Mouse (Mus musculus): ENCODE data around the gene Atxn7l1.

Atxn7l1 gene

DNA sequence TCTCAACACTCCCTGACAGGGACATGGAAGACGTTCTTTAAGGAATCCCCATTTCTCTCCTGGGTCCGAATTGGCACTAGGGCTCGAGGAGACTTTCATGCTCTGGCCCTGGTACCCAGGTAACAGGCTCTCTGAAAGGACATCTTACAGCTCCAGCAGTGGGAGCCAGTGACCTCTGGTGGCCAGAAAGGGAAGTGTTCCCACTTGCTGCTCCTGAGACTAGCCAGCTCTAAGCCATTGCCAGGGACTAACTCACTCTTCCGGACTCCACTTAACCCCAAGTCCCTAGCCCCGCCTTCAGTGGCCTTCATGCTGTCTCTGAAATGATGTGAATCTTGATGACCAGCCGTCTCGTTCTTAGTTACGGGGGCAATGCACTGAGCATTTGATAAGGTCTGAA, 186.4 kb downstream of the Atxn7l1 start:
- DNase-seq = peak; percentile 83

DNA sequence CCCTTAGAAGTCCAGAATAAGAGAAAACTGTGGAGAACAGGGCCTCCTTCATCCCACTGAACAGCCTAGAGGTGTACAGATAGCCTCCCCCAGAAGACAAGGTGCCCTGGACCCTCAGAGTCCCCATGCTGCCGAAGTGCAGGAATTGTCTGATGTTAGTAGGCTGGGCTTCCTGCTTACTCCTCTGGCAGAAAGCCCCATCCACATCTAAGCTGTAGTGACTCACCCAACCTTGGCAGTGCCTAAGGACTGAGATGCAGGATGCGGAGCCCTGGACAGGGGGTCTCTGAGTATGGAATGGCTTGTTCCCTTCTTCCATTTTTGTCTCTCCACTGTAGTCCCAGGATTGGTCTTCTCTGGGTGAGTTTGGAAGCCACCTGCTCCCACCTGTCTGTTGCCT, 187.0 kb downstream of the Atxn7l1 start:
- no peak for DNase-seq

DNA sequence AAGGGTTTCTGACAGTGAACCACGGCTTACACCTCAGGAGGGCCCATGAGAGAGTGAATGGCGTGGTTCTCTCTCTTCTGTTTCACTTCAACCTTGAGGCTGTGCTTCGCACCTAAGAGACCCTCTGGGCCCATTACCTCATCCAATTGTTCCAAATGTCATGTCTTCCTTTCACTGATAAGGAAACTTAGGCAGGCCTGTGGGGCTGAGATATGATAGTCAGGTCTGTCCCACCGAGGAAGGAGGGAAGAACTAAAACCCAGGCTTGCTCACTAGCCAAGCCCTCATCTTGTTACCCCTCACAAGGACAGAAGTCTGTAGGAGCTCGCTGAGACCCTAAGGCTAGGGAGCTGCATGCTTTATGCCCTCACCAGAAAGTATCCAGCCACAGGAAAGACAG, 187.5 kb downstream of the Atxn7l1 start:
- DNase-seq = no peak

DNA sequence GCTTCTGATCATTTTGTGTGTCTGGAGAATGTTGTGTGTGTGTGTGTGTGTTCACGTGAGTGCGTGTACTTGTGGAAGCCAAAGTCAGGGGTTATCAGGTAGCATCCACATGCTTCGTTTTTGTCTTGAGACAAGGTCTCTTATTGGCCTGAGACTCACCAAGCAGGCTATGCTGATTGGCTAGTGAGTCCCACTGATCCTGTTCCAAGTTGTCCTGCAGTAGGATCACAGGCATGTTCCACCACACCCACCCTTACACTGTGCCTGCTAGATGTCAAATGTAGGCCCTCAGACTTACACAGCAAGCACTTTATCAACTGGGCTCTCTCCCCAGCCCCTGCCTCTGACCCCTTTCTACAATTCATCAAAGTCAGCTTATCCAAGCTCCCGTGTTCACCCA, 187.9 kb downstream of the Atxn7l1 start:
- DNase-seq = no peak

DNA sequence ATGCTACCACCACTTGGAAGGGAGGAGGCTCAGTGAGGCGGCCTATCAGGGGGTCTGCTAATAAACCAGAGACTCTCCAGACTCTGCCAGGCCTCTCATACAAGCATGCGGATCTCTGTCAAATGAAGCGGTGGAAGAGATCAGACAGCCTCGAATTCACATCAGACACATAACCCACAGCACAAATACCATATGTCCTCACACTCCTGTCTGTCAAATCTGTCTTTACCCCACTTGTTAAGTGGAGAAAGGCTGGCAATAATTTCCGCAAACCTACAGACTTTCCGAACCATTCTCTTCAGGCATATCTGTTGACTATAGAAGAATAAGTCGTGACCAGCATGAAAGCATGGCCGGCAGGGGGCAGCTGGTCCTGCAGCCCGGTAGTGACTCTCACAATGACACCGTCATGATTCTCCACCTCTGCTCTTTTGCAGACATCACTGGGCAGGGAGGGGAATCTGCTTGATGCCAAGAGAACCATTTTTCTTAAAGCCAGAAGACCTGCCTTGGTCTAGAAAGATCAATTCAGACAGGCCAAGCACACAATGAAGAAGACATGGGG, 189.2 kb downstream of the Atxn7l1 start:
- DNase-seq = peak; percentile 28

DNA sequence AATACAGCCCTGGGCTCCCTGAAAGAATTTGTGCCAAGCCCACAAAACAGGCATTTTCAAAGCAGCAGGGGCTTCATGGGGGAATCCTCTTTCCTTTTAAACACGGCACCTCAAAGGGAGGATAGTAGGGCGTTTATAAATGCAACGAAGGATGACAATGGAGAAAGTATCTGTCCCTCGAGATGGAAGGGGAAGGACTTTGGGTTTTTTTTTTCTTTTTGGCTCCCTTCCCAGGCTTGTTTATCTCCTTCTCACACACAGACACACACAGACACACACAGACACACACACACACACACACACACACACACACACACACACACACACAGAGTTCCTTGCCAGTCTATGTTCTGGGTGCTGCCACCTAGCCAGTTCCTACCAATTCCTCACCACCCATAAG, 189.8 kb downstream of the Atxn7l1 start:
- no peak for DNase-seq

DNA sequence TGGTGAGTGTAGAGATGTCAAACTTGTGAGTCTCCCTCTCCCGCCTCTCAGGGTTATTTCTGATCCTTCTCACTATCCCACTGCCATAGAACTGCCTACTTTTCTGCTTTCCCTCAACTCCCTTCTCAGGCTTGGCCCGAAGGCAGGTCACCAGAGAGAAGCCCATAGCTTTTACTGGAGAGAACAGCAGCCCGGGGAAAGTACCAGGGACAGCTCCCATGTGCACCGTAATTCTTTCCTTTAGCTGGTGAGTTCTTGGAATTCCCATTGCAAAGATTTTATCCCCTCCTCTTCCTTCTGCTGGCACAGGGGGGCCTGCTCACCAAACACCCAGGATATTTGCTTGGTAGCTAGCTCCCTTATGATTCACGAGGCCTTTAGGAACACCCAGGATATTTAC, 190.7 kb downstream of the Atxn7l1 start:
- DNase-seq = peak; percentile 63

DNA sequence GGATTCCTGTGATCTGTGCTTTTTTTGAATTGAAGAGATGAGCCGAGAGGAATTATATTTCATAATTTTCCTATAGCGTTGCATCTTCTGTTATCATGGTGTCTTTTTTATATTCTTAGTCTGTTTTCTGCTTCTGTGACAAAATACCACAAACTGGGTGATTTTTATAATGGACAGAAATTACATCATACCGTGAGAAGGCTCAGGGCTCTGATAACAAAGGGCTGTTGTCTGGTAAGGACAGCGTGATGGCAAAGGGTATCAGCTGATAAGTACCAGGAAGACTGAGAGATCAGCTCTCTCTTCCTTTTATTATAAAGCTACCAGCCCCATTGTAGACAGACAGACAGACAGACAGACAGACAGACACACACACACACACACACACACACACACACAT, 192.3 kb downstream of the Atxn7l1 start:
- DNase-seq = no peak

DNA sequence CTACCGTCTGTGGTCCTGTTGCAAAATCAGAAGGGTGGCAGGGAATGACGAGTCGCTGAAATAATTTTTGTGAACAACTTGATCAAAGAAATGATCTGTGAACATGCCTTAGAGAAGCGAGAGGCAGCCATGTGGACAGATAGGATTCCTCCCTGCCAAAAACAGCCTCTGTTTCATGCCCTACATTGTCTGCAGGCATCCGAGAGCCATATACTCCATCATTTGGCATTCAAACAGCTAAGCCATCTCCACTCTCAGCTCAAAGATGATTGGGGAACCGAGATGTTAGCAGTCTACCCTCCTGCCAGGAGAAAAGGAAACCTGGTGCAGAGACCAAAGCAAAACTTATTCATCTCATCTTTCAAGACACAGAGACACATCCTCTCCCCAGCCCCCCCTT, 193.2 kb downstream of the Atxn7l1 start:
- no peak for DNase-seq

DNA sequence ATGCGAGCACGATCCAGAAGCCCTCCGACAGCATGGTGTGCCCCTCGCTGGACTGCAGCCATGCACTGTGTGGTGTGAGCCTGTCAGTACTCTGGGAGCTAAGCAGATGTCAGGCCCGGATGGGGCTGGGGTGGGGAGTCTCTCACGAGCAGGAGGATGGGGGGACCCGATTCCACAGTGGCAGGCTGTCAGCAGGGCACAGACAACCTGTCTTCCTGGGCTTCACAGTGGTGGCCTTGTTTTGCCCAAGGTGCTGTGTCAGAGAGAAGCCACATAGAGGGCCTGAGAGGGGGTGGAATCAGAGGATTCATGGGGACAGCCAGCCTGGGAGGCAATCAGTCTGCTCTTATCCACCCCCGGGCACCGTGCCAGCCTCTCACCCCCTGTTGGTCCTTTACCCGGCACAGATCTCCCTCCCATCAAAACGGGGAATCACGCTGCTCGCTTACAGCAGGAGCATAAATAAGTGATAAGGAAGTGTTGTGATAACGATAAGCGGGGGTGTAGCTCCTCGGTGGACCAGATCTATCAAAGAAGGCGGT, 193.9 kb downstream of the Atxn7l1 start:
- no peak for DNase-seq

DNA sequence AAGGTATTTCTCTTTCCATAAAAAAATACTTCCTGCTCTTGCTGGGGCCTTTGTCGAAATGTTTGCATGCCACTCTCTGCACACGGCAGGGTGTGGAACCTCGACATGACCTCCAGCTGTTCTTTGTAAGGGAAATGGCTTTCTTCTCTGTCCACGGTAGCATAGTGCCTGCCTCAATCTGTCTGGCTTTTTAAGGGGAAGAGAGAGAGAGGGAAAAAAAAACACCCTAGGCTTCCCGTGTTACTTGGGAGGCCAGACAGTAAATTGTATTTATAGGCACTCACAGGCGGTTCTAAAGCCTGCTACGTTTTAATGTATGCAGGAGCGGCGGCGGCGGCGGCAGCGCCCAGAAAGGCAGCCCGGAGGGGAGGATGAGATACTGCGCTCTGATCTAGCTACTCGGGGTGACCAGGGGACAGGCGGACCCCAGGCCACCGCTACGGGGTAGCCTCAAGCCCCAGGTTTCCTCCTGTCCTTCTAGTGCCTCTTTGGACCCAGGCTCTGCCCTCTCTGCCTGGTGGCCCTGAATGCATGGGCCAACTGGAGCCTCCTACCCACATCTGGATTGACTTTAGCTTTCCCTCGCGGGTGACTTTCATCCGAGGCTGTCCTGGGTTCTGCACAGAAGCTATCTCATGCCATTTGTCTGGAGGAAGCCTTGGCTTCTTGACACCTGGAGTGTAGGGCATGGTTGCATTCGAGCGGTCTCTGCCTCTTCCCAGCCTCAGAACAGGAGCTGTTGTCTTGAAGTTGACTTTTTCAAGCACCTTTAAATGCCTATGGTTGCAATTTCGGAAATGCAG, 197.7 kb downstream of the Atxn7l1 start:
- peak; percentile 76 for DNase-seq

DNA sequence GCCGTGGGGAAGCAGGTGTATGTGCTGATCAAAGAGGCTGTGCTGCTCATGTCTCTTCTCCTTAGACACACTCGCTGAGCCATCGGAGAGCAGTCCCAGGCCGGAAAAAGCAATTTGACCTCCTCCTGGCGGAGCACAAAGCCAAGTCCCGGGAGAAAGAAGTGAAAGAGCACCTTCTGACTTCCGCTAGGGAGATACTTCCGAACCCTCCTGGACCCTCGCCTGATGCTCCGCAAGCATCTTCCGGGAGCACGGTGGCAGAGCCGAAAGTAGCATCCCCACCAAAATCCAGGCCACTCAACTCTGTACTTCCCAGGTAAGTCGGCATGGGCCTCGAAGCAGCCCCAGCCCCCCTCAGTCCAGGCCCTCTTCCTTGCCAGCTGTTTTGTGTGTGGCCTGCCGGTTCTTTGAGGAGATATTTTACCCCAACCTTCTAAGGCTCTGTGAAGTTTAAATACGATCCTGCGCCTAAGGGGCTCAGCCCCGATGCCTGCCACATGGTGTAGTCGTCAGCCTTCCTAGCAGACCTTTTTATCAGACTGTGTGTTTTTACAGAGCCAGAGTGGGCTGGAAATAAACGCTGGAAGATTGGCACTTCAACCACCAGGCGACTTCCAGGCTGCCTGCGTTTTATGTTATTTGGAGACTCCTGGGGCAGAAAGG, 198.4 kb downstream of the Atxn7l1 start:
- peak; percentile 40 for DNase-seq

DNA sequence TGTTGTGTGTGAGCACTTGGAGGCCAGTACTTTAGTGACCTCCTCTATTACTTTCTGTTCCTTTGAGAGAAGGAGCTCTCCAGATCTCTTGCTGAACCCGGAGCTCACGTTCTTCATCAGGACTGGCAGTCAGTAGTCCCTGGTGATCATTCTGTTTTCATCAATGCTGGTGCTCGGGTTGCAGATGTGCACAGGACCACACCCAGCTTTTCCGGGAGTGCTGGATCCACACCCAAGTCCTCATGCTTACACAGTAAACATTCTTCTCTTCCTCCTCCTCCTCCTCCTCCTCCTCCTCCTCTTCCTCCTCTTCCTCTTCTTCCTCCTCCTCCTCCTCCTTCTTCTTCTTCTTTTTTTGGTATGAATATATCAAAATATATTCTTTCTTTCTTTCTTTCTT, 205.2 kb downstream of the Atxn7l1 start:
- no peak for DNase-seq

DNA sequence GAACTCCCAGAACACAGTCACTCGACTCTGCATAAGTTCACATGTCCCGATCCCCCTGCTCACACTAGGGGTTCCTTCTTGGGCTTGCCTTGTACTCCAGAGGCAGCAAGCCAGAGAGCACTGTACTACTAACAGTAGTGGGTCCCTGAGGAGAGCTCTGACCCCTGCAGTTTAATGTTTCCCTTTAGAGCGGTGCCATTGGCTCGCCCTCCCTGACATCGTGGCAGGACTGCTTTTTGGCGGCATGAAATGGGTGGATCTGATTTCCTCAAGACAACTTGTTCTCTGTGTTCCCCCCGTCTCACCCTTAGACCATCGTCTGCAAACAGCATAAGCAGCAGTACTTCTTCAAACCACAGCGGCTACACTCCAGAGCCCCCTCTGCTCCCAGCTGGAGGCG, 210.9 kb downstream of the Atxn7l1 start:
- DNase-seq = no peak

DNA sequence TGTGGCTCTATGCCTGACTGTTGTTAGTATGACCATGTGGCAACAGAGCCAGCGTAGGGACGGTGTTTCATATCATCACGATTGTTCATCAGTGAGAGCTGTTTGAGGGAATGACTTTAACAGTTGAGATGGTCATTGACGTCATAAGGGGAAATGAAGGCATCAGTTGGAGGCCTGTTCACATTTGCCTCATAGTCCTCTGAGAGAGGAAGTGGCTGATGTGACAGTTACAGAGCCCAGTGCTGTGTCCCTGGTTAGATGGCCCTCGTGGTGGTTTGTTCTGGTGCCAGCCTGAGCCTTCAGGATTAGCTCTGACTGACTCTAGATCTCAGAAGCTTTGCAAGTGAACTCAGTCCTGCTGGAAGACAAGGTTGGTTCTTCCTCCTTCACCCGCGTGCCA, 211.7 kb downstream of the Atxn7l1 start:
- DNase-seq = no peak

DNA sequence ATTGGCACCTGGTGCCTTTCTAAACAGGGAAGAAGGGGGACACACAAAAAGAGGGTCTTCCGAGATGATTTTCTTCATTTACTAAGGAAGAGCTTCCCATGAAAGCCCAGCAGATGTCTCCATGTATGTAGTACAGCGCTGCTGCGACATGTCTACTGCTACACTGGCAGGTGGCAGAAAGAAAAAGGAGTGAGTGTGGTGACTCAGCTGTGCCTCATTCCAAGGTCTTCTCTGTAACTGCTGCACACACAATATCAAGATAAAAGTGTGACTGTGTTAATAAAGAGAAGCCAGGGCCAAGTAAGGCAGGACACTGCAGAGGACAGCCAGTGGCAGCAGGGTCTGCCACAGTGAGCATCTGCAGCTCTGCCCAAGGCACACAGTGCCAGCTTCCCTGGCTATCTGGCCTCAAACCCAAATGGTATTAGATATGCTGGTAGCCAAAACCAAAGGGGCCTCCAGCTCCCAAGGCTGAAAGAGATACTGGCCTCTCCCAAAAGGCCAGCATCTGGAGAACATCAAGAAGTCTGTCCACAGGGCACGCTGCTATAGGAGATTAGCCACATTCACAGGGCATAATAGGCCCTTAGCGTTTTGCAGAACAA, 212.5 kb downstream of the Atxn7l1 start:
- DNase-seq = no peak

DNA sequence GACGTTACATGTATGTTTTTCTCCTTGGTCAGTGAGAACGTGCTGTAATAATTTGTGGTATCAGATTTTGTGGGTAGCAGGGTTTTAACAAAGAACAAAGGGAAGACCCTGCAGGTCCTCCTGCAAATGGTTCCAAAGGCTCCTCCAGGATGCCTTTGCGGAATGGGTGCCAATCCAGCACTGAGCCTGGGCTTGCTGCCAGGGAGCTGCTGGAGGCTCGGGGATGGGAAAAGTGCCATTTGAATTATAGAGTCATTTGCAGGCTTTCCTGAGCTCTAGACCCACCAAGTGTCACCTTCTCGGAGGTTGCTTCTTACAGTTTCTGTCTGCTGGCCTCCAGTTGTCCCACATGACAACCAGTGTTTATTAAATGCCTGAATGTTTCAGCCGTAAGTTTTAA, 213.2 kb downstream of the Atxn7l1 start:
- no peak for DNase-seq

DNA sequence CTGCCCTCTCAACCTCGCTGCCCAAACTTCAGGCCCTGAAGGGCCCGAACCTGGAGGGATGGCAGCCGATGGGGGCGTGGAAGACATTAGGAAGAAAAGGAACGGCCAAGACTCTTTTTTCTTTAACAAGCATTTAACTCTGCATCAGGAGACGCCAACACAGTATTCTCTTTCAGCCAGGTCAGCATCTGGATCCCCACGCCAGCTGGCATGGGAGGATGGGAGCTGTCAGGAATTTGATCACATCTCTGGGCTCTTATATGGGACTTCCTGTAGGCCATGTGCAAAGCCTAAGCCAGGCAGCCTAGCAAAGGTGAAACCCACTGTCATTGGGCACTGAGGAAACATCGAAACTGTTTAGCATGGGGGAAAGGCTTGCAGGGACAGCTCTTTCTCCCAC, 217.0 kb downstream of the Atxn7l1 start:
- DNase-seq = no peak

DNA sequence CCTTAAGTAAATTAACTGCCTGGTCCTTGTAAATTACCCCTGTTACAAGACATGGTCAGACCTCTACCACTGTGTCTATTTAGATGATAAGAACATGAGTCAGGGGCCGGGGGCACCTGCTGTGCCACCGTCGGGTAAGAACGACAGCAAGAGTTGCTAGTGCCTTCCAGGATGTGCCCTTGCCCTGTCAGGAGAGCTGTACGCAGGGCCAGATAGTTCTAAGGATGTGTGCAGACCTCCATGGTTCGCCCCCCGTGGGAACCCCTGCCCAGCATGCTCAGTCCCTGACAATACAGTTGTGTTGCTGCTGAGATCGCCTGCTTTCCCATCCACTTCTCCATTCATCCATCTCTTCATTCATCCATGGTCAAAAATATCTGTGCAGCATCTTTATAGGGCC, 217.6 kb downstream of the Atxn7l1 start:
- no peak for DNase-seq

DNA sequence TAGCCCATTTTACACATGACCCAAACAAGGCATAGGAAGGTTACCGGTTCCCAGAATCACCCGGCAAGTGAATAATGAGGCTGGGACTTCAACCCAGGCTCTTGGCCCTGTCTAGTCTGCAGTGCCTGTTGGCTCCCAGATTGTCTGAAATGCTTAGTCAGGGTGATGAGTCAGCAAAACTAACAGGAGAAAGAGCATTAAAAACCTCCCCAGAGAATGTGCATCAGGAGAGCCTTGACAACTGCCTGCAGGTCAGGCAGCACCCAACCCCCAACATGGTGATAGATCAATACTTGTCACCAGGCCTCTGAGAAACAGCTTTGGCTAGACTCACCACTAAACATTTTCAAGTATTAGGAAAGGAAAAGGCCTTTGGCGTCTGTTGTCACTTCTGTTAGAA, 222.1 kb downstream of the Atxn7l1 start:
- DNase-seq = peak; percentile 19

DNA sequence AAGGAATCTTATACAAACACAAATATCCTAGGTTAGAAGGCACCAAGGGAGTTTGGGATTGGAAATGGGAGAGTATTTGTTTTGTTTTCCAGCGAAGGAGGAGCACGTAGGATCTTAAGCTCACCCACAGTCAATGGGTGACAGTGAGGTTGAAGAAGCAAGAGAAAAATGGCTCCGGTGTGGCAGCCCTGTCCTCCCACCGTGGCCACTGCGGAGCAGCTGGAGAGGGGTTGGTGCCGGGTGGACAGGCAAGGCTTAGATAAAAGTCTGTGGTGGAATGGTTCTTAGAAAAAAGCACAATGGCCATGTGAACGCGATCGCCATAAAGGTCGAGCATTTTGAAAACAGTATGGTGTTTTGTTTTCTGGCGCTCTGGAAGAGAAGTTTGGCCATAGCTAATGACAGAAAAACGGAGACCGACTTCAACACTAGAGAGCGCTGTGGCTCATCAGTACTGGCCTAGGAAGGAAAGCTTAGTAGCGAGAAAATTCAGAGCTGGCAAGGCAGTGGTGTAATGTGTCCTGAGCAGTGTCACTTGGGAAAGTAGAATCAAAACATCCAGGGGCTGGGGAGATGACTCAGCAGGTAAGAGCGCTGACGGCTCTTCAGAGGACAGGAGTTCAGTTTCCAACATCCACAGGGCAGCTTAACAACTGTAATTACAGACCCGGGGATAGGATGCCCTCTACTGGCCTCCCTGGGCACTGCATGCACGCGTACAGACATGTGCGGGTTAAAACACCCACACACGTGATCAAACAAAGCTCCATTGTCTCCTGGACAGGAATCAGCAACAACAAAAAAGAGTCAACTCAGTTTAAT, 232.3 kb downstream of the Atxn7l1 start:
- DNase-seq = peak; percentile 83

DNA sequence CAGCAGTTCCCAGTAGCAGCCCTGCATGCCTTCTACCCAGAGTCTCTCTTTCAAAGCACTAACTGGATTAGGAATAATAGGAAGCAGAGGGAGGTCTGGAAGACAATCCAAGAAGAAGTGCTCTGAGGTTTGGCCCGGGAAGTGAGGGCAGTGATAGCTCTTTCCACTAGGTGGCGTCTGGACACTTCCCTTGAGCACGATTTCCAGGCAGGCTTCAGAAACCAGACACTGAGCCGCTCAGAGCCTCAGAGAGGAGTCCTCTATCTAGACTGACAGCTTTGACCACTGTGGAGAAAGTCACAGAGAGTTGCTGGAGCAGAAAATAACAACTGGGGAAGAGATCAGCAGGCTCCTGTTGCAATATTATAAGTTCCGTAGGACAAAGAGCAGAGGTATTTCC, 241.3 kb downstream of the Atxn7l1 start:
- DNase-seq = peak; percentile 89

Measured in embryo, embryonic 11 days (tissue).